Mouse (Mus musculus) megakaryocyte, embryonic 14.5 days (primary cell): ENCODE measurements around the gene 9530003J23Rik.

Experiments used
- FLI1 ChIP-seq: IDR thresholded peaks from 2 replicates; pipeline ENCODE4 v1.6.1; 2012; ENCODE audit warnings: low read length, inconsistent platforms, mixed read lengths
- GATA1 ChIP-seq: IDR thresholded peaks from 3 replicates; pipeline ENCODE4 v1.6.1; 2012; ENCODE audit warnings: mixed read lengths, low read length, inconsistent platforms, borderline replicate concordance

- TF ChIP-seq GATA1 (no peak), FLI1 (no peak)
These were observed 44.0 kb upstream of the 9530003J23Rik start for GRCm38 (mm10) chr10:117282551-117282950.
